Mouse (Mus musculus) hindbrain, embryonic 16.5 days (tissue): ENCODE measurements around the gene Rpl10l. TPM values are rescaled to one million over a fixed set of nuclear protein-coding genes. Genes with fewer than 3 reads are reported as not detected.

ENCODE experiments used
- ATAC-seq: fragments of 200-750 bp; cut with Nextera tagmentation; 2 replicates; pipeline ENCODE4 v1.8.0; 2017; ENCODE audit warnings: moderate TSS enrichment, moderate library complexity
- H3K27ac ChIP-seq: fragments of 300-500 bp; sonication (generic); 2 replicates; pipeline ENCODE4 v1.5.1; 2014; ENCODE audit warnings: low read depth, mild to moderate bottlenecking, control low read depth, low read length, moderate library complexity
- H3K27me3 ChIP-seq: fragments of 300-500 bp; sonication (generic); replicated peaks from 2 replicates; pipeline ENCODE4 v1.6.1; 2014; ENCODE audit warnings: low read length; ENCODE audit not compliant: control insufficient read depth, insufficient read depth
- H3K36me3 ChIP-seq: fragments of 300-500 bp; sonication (generic); 2 replicates; pipeline ENCODE4 v1.6.1; 2014; ENCODE audit warnings: mild to moderate bottlenecking, low read length, moderate library complexity, mixed read lengths; ENCODE audit not compliant: control insufficient read depth, insufficient read depth
- H3K4me1 ChIP-seq: fragments of 300-500 bp; sonication (generic); 2 replicates; pipeline ENCODE4 v1.6.1; 2014; ENCODE audit warnings: low read depth, low read length; ENCODE audit not compliant: control insufficient read depth, insufficient read depth
- H3K4me2 ChIP-seq: fragments of 300-500 bp; sonication (generic); 2 replicates; pipeline ENCODE4 v1.6.1; 2014; ENCODE audit warnings: mild to moderate bottlenecking, low read length, control low read depth, moderate library complexity
- H3K4me3 ChIP-seq: fragments of 300-500 bp; sonication (generic); 2 replicates; pipeline ENCODE4 v1.5.1; 2014; ENCODE audit warnings: mild to moderate bottlenecking, low read length, control low read depth, moderate library complexity
- H3K9ac ChIP-seq: fragments of 300-500 bp; sonication (generic); 2 replicates; pipeline ENCODE4 v1.6.1; 2014; ENCODE audit warnings: low read depth, mild to moderate bottlenecking, control low read depth, low read length, moderate library complexity
- H3K9me3 ChIP-seq: fragments of 300-500 bp; sonication (generic); 2 replicates; pipeline ENCODE4 v1.6.1; 2014; ENCODE audit warnings: mild to moderate bottlenecking, low read length, moderate library complexity; ENCODE audit not compliant: control insufficient read depth
- WGBS: fragments of 180-500 bp; shearing (Covaris S2); extraction: QIAGEN DNeasy Blood & Tissue Kit; methylation state at CpG from one replicate; pipeline ENCODE4 v1.1.7; 2014; 5-methylcytosine and 5-hydroxymethylcytosine counted together
- polyA plus RNA-seq: library from polyadenylated mRNA; unstranded; fragments of >200 nt; fragmentation: Nextera tagmentation; extraction: Ambion mirVana; gene quantifications from 2 replicates; pipeline ENCODE4 v1.2.1, GENCODE M21; 2015

Gene Rpl10l
- not detected in 2 replicates for polyA plus RNA-seq

- H3K9ac ChIP-seq: no peak within 1 kb of the TSS
- no peak for ATAC-seq
- H3K4me3 ChIP-seq: no peak within 1 kb of the TSS
- H3K27ac ChIP-seq: no peak within 1 kb of the TSS
- H3K4me2 ChIP-seq: no peak within 1 kb of the TSS
- 97% methylated on average over 44 of the region's 44 CpGs for WGBS
- no peaks in the 10 kb centered on the region for H3K4me1 ChIP-seq
- H3K36me3 ChIP-seq: no peaks in the 10 kb centered on the region
- peaks cover 6% of the 10 kb centered on the region for H3K9me3 ChIP-seq
- H3K27me3 ChIP-seq: no peaks in the 10 kb centered on the region
These were observed at the start of gene Rpl10l for GRCm38 (mm10) chr12:66283991-66284622. Gene Rpl10l, minus strand, starts transcription at chr12:66284401.

DNA sequence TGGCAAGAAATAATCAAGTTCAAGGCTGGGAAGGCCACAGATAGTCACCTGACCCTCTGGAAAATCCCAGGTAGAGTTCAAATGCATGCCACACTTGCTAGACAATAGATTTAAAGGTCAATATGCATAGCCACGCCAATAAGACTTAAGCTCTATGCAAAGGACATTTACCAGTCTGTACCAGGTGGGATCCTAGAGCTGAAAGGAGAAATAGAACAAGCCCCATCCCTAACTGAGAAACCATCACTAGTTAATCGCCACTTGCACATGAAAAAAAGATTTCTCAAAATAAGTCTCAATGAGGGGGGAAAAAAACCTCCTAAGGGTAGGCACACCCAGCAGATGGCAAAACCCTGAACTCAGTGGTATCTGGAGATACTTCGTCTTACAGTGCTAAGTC, 8.3 kb downstream of the Rpl10l start:
- 85% methylated on average over 3 of the region's 3 CpGs for WGBS
- Histone ChIP-seq H3K27me3 (no peaks in the 10 kb centered on the region), H3K9ac (no peak overlapping the region), H3K27ac (no peak overlapping the region), H3K4me2 (no peak overlapping the region), H3K4me3 (no peak overlapping the region), H3K36me3 (no peaks in the 10 kb centered on the region), H3K4me1 (no peaks in the 10 kb centered on the region), H3K9me3 (no peaks in the 10 kb centered on the region)
- no peak for ATAC-seq

GRCm38 (mm10) chr12:66245461-66246099, 38.6 kb downstream of the Rpl10l start:
- H3K4me1 ChIP-seq: no peaks in the 10 kb centered on the region
- ATAC-seq: peak; percentile 78
- WGBS: 58% methylated on average over 6 of the region's 6 CpGs
- H3K4me3 ChIP-seq: no peak overlapping the region
- no peak overlapping the region for H3K27ac ChIP-seq
- H3K9ac ChIP-seq: no peak overlapping the region
- H3K36me3 ChIP-seq: no peaks in the 10 kb centered on the region
- H3K9me3 ChIP-seq: no peaks in the 10 kb centered on the region
- H3K4me2 ChIP-seq: no peak overlapping the region
- H3K27me3 ChIP-seq: no peaks in the 10 kb centered on the region

DNA sequence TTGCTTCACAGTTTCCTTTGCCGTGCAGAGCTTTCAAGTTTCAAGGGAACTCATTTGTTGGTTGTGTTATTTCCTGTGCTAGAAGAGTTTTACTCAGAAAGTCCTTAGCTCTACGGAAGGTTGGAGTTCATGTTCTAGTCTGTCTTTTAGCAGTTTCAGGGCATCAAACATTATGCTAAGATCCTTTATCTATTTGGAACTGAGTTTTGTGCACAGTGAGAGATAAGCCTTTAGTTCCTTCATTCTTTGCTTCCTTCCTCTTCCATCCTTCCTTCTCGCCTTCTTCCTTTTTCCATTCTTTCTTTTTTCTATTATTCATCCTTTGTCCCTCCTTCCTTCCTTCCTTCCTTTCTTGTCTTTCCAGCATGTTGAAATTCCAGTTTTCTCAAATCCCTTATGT, 50.0 kb downstream of the Rpl10l start:
- no peak for ATAC-seq
- WGBS: 88% methylated on average over 3 of the region's 3 CpGs
- Histone ChIP-seq H3K27ac (no peak overlapping the region), H3K36me3 (no peaks in the 10 kb centered on the region), H3K9ac (no peak overlapping the region), H3K9me3 (no peaks in the 10 kb centered on the region), H3K4me3 (no peak overlapping the region), H3K27me3 (no peaks in the 10 kb centered on the region), H3K4me1 (no peaks in the 10 kb centered on the region), H3K4me2 (no peak overlapping the region)
